Mouse (Mus musculus) ovary, postnatal 36 days (tissue): ENCODE results near the gene Wls.

Experiments
- DNase-seq: peaks from one replicate; pipeline ENCODE4 v3.0.0; 2022; ENCODE audit warnings: low spot score, mixed read lengths

Gene Wls

GRCm38 (mm10) chr3:159917328-159918090 lies 78.0 kb downstream of the Wls start:
- no peak for DNase-seq
